Mouse (Mus musculus) lung, embryonic 15.5 days (tissue): ENCODE data around the gene Alx3. TPM values are rescaled to one million over a fixed set of nuclear protein-coding genes. Genes with fewer than 3 reads are reported as not detected.

ENCODE experiments used
- ATAC-seq: fragments of 200-750 bp; cut with Nextera tagmentation; 2 replicates; pipeline ENCODE4 v1.8.0; 2017; ENCODE audit warnings: moderate number of reproducible peaks, borderline replicate concordance; ENCODE audit not compliant: low FRiP score, low TSS enrichment; ENCODE audit errors: extremely low read depth
- H3K27ac ChIP-seq: fragments of 300-500 bp; sonication (generic); 2 replicates; pipeline ENCODE4 v1.5.1; 2015; ENCODE audit warnings: moderate library complexity, mild to moderate bottlenecking, inconsistent platforms
- H3K27me3 ChIP-seq: fragments of 300-500 bp; sonication (generic); 2 replicates; pipeline ENCODE4 v1.6.1; 2015; ENCODE audit warnings: inconsistent platforms
- H3K36me3 ChIP-seq: fragments of 300-500 bp; sonication (generic); 2 replicates; pipeline ENCODE4 v1.6.1; 2015; ENCODE audit warnings: inconsistent platforms
- H3K4me1 ChIP-seq: fragments of 300-500 bp; sonication (generic); 2 replicates; pipeline ENCODE4 v1.6.1; 2015; ENCODE audit warnings: inconsistent platforms
- H3K4me2 ChIP-seq: fragments of 300-500 bp; sonication (generic); 2 replicates; pipeline ENCODE4 v1.6.1; 2015; ENCODE audit warnings: inconsistent platforms, mild to moderate bottlenecking, moderate library complexity
- H3K4me3 ChIP-seq: fragments of 300-500 bp; sonication (generic); 2 replicates; pipeline ENCODE4 v1.5.1; 2015; ENCODE audit warnings: mild to moderate bottlenecking, inconsistent platforms
- H3K9ac ChIP-seq: fragments of 300-500 bp; sonication (generic); 2 replicates; pipeline ENCODE4 v1.6.1; 2015; ENCODE audit warnings: inconsistent platforms
- H3K9me3 ChIP-seq: fragments of 300-500 bp; sonication (generic); 2 replicates; pipeline ENCODE4 v1.6.1; 2016; ENCODE audit warnings: inconsistent platforms
- WGBS: fragments of 180-500 bp; shearing (Covaris S2); methylation state at CpG from one replicate; pipeline ENCODE4 v1.1.7; 2015; 5-methylcytosine and 5-hydroxymethylcytosine counted together
- polyA plus RNA-seq: library from polyadenylated mRNA; unstranded; fragments of >200 nt; fragmentation: Nextera tagmentation; extraction: Ambion mirVana; gene quantifications from 2 replicates; pipeline ENCODE4 v1.2.1, GENCODE M21; 2015

The Alx3 gene
- polyA plus RNA-seq = 0.11 and 0.24 TPM in 2 replicates

GRCm38 (mm10) chr3:107594662-107595263 is at the start of gene Alx3:
TSS of gene Alx3 (plus strand) at chr3:107595031.
- peak within 1 kb of the TSS; percentile 31 for H3K4me3 ChIP-seq
- H3K27me3 ChIP-seq = peaks cover 98% of the 10 kb centered on the region
- no peak within 1 kb of the TSS for H3K9ac ChIP-seq
- WGBS = 2% methylated on average over 18 of the region's 46 CpGs
- H3K27ac ChIP-seq = no peak within 1 kb of the TSS
- no peaks in the 10 kb centered on the region for H3K36me3 ChIP-seq
- H3K4me2 ChIP-seq = peak within 1 kb of the TSS; percentile 54
- ATAC-seq = peak; percentile 23; the same call in 1 of the 2 replicates
- no peaks in the 10 kb centered on the region for H3K9me3 ChIP-seq
- peaks cover 12% of the 10 kb centered on the region for H3K4me1 ChIP-seq

GRCm38 (mm10) chr3:107545278-107545677 is 49.6 kb upstream of the Alx3 start:
- WGBS = 60% methylated on average over 5 of the region's 5 CpGs
- H3K27me3 ChIP-seq = peaks cover 7% of the 10 kb centered on the region; the same call in 1 of the 2 replicates

GRCm38 (mm10) chr3:107545716-107546412 is 49.0 kb upstream of the Alx3 start:
- Histone ChIP-seq H3K4me1 (peaks cover 5% of the 10 kb centered on the region; the same call in 1 of the 2 replicates), H3K27me3 (0 out of 2 replicates have a peak, but pooled peaks cover under 1% of the 10 kb centered on the region), H3K9me3 (no peaks in the 10 kb centered on the region), H3K36me3 (no peaks in the 10 kb centered on the region), H3K4me3 (no peak overlapping the region), H3K4me2 (no peak overlapping the region), H3K9ac (no peak overlapping the region), H3K27ac (no peak overlapping the region)
- no peak for ATAC-seq
- 63% methylated on average over 10 of the region's 10 CpGs for WGBS

More at GRCm38 (mm10) chr3:107545278-107545677, 49.6 kb upstream of the Alx3 start:
- no peak for ATAC-seq
- peaks cover 5% of the 10 kb centered on the region; the same call in 1 of the 2 replicates for H3K4me1 ChIP-seq
- H3K9me3 ChIP-seq = no peaks in the 10 kb centered on the region
- H3K4me2 ChIP-seq = no peak overlapping the region
- H3K27ac ChIP-seq = no peak overlapping the region
- no peaks in the 10 kb centered on the region for H3K36me3 ChIP-seq
- no peak overlapping the region for H3K4me3 ChIP-seq
- H3K9ac ChIP-seq = no peak overlapping the region

GRCm38 (mm10) chr3:107546956-107547355 is 47.9 kb upstream of the Alx3 start:
- ATAC-seq = no peak
- Histone ChIP-seq H3K9me3 (no peaks in the 10 kb centered on the region), H3K4me1 (peaks cover 5% of the 10 kb centered on the region; the same call in 1 of the 2 replicates), H3K9ac (no peak overlapping the region), H3K4me3 (no peak overlapping the region), H3K36me3 (no peaks in the 10 kb centered on the region), H3K27ac (no peak overlapping the region), H3K4me2 (no peak overlapping the region), H3K27me3 (no peaks in the 10 kb centered on the region)
- 49% methylated on average over 2 of the region's 2 CpGs for WGBS

GRCm38 (mm10) chr3:107550409-107551049 is 44.3 kb upstream of the Alx3 start:
- no peaks in the 10 kb centered on the region for H3K27me3 ChIP-seq
- no peak for ATAC-seq
- no peaks in the 10 kb centered on the region for H3K9me3 ChIP-seq
- no peaks in the 10 kb centered on the region for H3K36me3 ChIP-seq
- WGBS = 71% methylated on average over 17 of the region's 17 CpGs
- H3K9ac ChIP-seq = no peak overlapping the region
- H3K4me2 ChIP-seq = no peak overlapping the region
- H3K4me3 ChIP-seq = no peak overlapping the region
- no peaks in the 10 kb centered on the region for H3K4me1 ChIP-seq
- no peak overlapping the region for H3K27ac ChIP-seq

GRCm38 (mm10) chr3:107554842-107555241 is 40.0 kb upstream of the Alx3 start, which contains the start of gene Ubl4b:
TSS of gene Ubl4b (minus strand) at chr3:107555073.
- H3K27ac ChIP-seq = no peak within 1 kb of the TSS
- no peaks in the 10 kb centered on the region for H3K4me1 ChIP-seq
- ATAC-seq = no peak
- no peaks in the 10 kb centered on the region for H3K36me3 ChIP-seq
- no peaks in the 10 kb centered on the region for H3K9me3 ChIP-seq
- WGBS = 83% methylated on average over 2 of the region's 2 CpGs
- H3K4me3 ChIP-seq = no peak within 1 kb of the TSS
- no peak within 1 kb of the TSS for H3K9ac ChIP-seq
- no peak within 1 kb of the TSS for H3K4me2 ChIP-seq
- peaks cover 2% of the 10 kb centered on the region; the same call in 1 of the 2 replicates for H3K27me3 ChIP-seq

- peak; percentile 28; the same call in 1 of the 2 replicates for ATAC-seq
- no peak overlapping the region for H3K4me2 ChIP-seq
- peaks cover 2% of the 10 kb centered on the region; the same call in 1 of the 2 replicates for H3K27me3 ChIP-seq
- H3K4me3 ChIP-seq = no peak overlapping the region
- WGBS = 23% methylated on average over 3 of the region's 3 CpGs
- no peaks in the 10 kb centered on the region for H3K36me3 ChIP-seq
- H3K9ac ChIP-seq = no peak overlapping the region
- H3K9me3 ChIP-seq = no peaks in the 10 kb centered on the region
- H3K27ac ChIP-seq = no peak overlapping the region
- no peaks in the 10 kb centered on the region for H3K4me1 ChIP-seq
Measured at GRCm38 (mm10) chr3:107558740-107559139, 36.1 kb upstream of the Alx3 start.

- WGBS = 12% methylated on average over 3 of the region's 3 CpGs
Measured at GRCm38 (mm10) chr3:107559183-107559582, 35.6 kb upstream of the Alx3 start.

GRCm38 (mm10) chr3:107562104-107562503 is 32.7 kb upstream of the Alx3 start:
- WGBS = 73% methylated on average over 2 of the region's 2 CpGs
- Histone ChIP-seq H3K9me3 (no peaks in the 10 kb centered on the region), H3K36me3 (no peaks in the 10 kb centered on the region), H3K4me1 (no peaks in the 10 kb centered on the region), H3K4me2 (no peak overlapping the region), H3K27me3 (peaks cover 7% of the 10 kb centered on the region; the same call in 1 of the 2 replicates), H3K4me3 (no peak overlapping the region), H3K9ac (no peak overlapping the region), H3K27ac (no peak overlapping the region)
- no peak for ATAC-seq

More at GRCm38 (mm10) chr3:107559183-107559582, 35.6 kb upstream of the Alx3 start:
- no peak overlapping the region for H3K4me3 ChIP-seq
- no peak overlapping the region for H3K27ac ChIP-seq
- H3K27me3 ChIP-seq = peaks cover 2% of the 10 kb centered on the region; the same call in 1 of the 2 replicates
- H3K36me3 ChIP-seq = no peaks in the 10 kb centered on the region
- no peaks in the 10 kb centered on the region for H3K4me1 ChIP-seq
- H3K4me2 ChIP-seq = no peak overlapping the region
- peak; percentile 60 for ATAC-seq
- H3K9me3 ChIP-seq = no peaks in the 10 kb centered on the region
- H3K9ac ChIP-seq = no peak overlapping the region

GRCm38 (mm10) chr3:107562591-107562990 is 32.2 kb upstream of the Alx3 start:
- no peak for ATAC-seq
- H3K27me3 ChIP-seq = peaks cover 5% of the 10 kb centered on the region; the same call in 1 of the 2 replicates
- no peak overlapping the region for H3K27ac ChIP-seq
- no peak overlapping the region for H3K4me2 ChIP-seq
- no peaks in the 10 kb centered on the region for H3K9me3 ChIP-seq
- no peak overlapping the region for H3K9ac ChIP-seq
- no peak overlapping the region for H3K4me3 ChIP-seq
- H3K4me1 ChIP-seq = no peaks in the 10 kb centered on the region
- no peaks in the 10 kb centered on the region for H3K36me3 ChIP-seq
- WGBS = 71% methylated on average over 4 of the region's 4 CpGs

GRCm38 (mm10) chr3:107563880-107564279 is 31.0 kb upstream of the Alx3 start:
- H3K9me3 ChIP-seq = no peaks in the 10 kb centered on the region
- no peak overlapping the region for H3K4me3 ChIP-seq
- no peak overlapping the region for H3K9ac ChIP-seq
- peaks cover 13% of the 10 kb centered on the region; the same call in 1 of the 2 replicates for H3K27me3 ChIP-seq
- 32% methylated on average over 4 of the region's 4 CpGs for WGBS
- no peak overlapping the region for H3K27ac ChIP-seq
- ATAC-seq = no peak
- H3K4me2 ChIP-seq = no peak overlapping the region
- no peaks in the 10 kb centered on the region for H3K36me3 ChIP-seq
- no peaks in the 10 kb centered on the region for H3K4me1 ChIP-seq
